Mouse (Mus musculus): Measurements from ENCODE around the gene Gm21188. TPM values are rescaled to one million over a fixed set of nuclear protein-coding genes. Genes with fewer than 3 reads are reported as not detected.
"Not testable (repeated sequence)": the region's sequence is repeated elsewhere in the genome, so short reads cannot be mapped to it uniquely, and the experiment has no call there.

Gene Gm21188
- total RNA-seq (2014; rRNA removed; ENCODE audit: low replicate concordance) (0.46 TPM in 1 of 2 replicates, not detected in the other), polyA plus RNA-seq (2015; fragmentation: Nextera tagmentation; extraction: Ambion mirVana) (0.08 and 0.15 TPM in 2 replicates)

GRCm38 (mm10) chr13:120052085-120052484, at the start of gene Gm21188:
Gene Gm21188 (minus strand): TSS chr13:120052194.
- not testable (repeated sequence) for H3K4me3 ChIP-seq (ENCODE audit: low read depth, low read length); H3K27ac ChIP-seq (ENCODE audit: low read depth); H3K9ac ChIP-seq (replicated peaks; ENCODE audit: low read depth, low read length); H3K27me3 ChIP-seq (ENCODE audit: control insufficient read depth, insufficient read depth, low read length); ATAC-seq (ENCODE audit: insufficient read depth, low read depth); H3K36me3 ChIP-seq (replicated peaks; ENCODE audit: control insufficient read depth, insufficient read depth, low read length); DNase-seq (ENCODE audit: low spot score); H3K9me3 ChIP-seq (replicated peaks; ENCODE audit: control insufficient read depth, low read length); H3K4me2 ChIP-seq (ENCODE audit: low read depth, low read length); H3K4me1 ChIP-seq (ENCODE audit: control insufficient read depth, insufficient read depth)

GRCm38 (mm10) chr13:120099327-120099726, 47.3 kb upstream of the Gm21188 start:
- not testable (repeated sequence) for H3K27ac ChIP-seq (ENCODE audit: low read depth); H3K9me3 ChIP-seq (replicated peaks; ENCODE audit: control insufficient read depth, low read length); ATAC-seq (ENCODE audit: insufficient read depth, low read depth); H3K36me3 ChIP-seq (replicated peaks; ENCODE audit: control insufficient read depth, insufficient read depth, low read length); H3K4me2 ChIP-seq (ENCODE audit: low read depth, low read length); H3K27me3 ChIP-seq (ENCODE audit: control insufficient read depth, insufficient read depth, low read length); DNase-seq (ENCODE audit: low spot score); H3K9ac ChIP-seq (replicated peaks; ENCODE audit: low read depth, low read length); H3K4me1 ChIP-seq (ENCODE audit: control insufficient read depth, insufficient read depth); H3K4me3 ChIP-seq (ENCODE audit: low read depth, low read length)
- no CpG with 5 or more reads among the region's 5 CpGs for WGBS

GRCm38 (mm10) chr13:120096938-120097256, 44.9 kb upstream of the Gm21188 start:
- not testable (repeated sequence) for H3K27me3 ChIP-seq (ENCODE audit: control insufficient read depth, insufficient read depth, low read length); H3K27ac ChIP-seq (ENCODE audit: low read depth); H3K36me3 ChIP-seq (replicated peaks; ENCODE audit: control insufficient read depth, insufficient read depth, low read length); DNase-seq (ENCODE audit: low spot score); H3K4me2 ChIP-seq (ENCODE audit: low read depth, low read length); H3K9me3 ChIP-seq (replicated peaks; ENCODE audit: control insufficient read depth, low read length); H3K9ac ChIP-seq (replicated peaks; ENCODE audit: low read depth, low read length); H3K4me1 ChIP-seq (ENCODE audit: control insufficient read depth, insufficient read depth); H3K4me3 ChIP-seq (ENCODE audit: low read depth, low read length)
- ATAC-seq (ENCODE audit: insufficient read depth, low read depth): 0 out of 2 replicates have a peak, but pooled peaks have one; percentile 12
- WGBS: under 1% methylated on average over 5 of the region's 13 CpGs

- H3K27ac ChIP-seq (ENCODE audit: low read depth); H3K36me3 ChIP-seq (replicated peaks; ENCODE audit: control insufficient read depth, insufficient read depth, low read length); H3K9ac ChIP-seq (replicated peaks; ENCODE audit: low read depth, low read length); H3K27me3 ChIP-seq (ENCODE audit: control insufficient read depth, insufficient read depth, low read length); H3K9me3 ChIP-seq (replicated peaks; ENCODE audit: control insufficient read depth, low read length); DNase-seq (ENCODE audit: low spot score); H3K4me1 ChIP-seq (ENCODE audit: control insufficient read depth, insufficient read depth): not testable (repeated sequence)
- under 1% methylated on average over 17 of the region's 38 CpGs for WGBS
- Histone ChIP-seq H3K4me2 (ENCODE audit: low read depth, low read length) (peak overlapping the region; percentile 41; the same call in 1 of the 2 replicates), H3K4me3 (ENCODE audit: low read depth, low read length) (peak overlapping the region; percentile 36)
- ATAC-seq (ENCODE audit: insufficient read depth, low read depth): peak; percentile 73
These were observed 44.4 kb upstream of the Gm21188 start for GRCm38 (mm10) chr13:120096241-120096937.

- H3K27me3 ChIP-seq (ENCODE audit: control insufficient read depth, insufficient read depth, low read length); H3K9me3 ChIP-seq (replicated peaks; ENCODE audit: control insufficient read depth, low read length): not testable (repeated sequence)
These were observed 41.0 kb upstream of the Gm21188 start for GRCm38 (mm10) chr13:120092950-120093349.

GRCm38 (mm10) chr13:120079644-120080043, 27.6 kb upstream of the Gm21188 start:
- H3K4me1 ChIP-seq (ENCODE audit: control insufficient read depth, insufficient read depth); H3K9ac ChIP-seq (replicated peaks; ENCODE audit: low read depth, low read length); H3K27ac ChIP-seq (ENCODE audit: low read depth); H3K36me3 ChIP-seq (replicated peaks; ENCODE audit: control insufficient read depth, insufficient read depth, low read length); H3K9me3 ChIP-seq (replicated peaks; ENCODE audit: control insufficient read depth, low read length); H3K4me3 ChIP-seq (ENCODE audit: low read depth, low read length); DNase-seq (ENCODE audit: low spot score); H3K4me2 ChIP-seq (ENCODE audit: low read depth, low read length); H3K27me3 ChIP-seq (ENCODE audit: control insufficient read depth, insufficient read depth, low read length); ATAC-seq (ENCODE audit: insufficient read depth, low read depth): not testable (repeated sequence)
- WGBS: no CpG with 5 or more reads among the region's 1 CpGs

More at GRCm38 (mm10) chr13:120092950-120093349, 41.0 kb upstream of the Gm21188 start:
- H3K4me2 ChIP-seq (ENCODE audit: low read depth, low read length); DNase-seq (ENCODE audit: low spot score); H3K9ac ChIP-seq (replicated peaks; ENCODE audit: low read depth, low read length); H3K36me3 ChIP-seq (replicated peaks; ENCODE audit: control insufficient read depth, insufficient read depth, low read length); H3K27ac ChIP-seq (ENCODE audit: low read depth); H3K4me3 ChIP-seq (ENCODE audit: low read depth, low read length); ATAC-seq (ENCODE audit: insufficient read depth, low read depth); H3K4me1 ChIP-seq (ENCODE audit: control insufficient read depth, insufficient read depth): not testable (repeated sequence)
- no CpG with 5 or more reads among the region's 13 CpGs for WGBS

- not testable (repeated sequence) for H3K27ac ChIP-seq (ENCODE audit: low read depth); ATAC-seq (ENCODE audit: insufficient read depth, low read depth); H3K4me1 ChIP-seq (ENCODE audit: control insufficient read depth, insufficient read depth); H3K4me2 ChIP-seq (ENCODE audit: low read depth, low read length); H3K4me3 ChIP-seq (ENCODE audit: low read depth, low read length); H3K36me3 ChIP-seq (replicated peaks; ENCODE audit: control insufficient read depth, insufficient read depth, low read length); DNase-seq (ENCODE audit: low spot score); H3K27me3 ChIP-seq (ENCODE audit: control insufficient read depth, insufficient read depth, low read length); H3K9ac ChIP-seq (replicated peaks; ENCODE audit: low read depth, low read length); H3K9me3 ChIP-seq (replicated peaks; ENCODE audit: control insufficient read depth, low read length)
- no CpG with 5 or more reads among the region's 13 CpGs for WGBS
These were observed 18.9 kb upstream of the Gm21188 start for GRCm38 (mm10) chr13:120070878-120071277.

GRCm38 (mm10) chr13:120070012-120070598, 18.1 kb upstream of the Gm21188 start:
- H3K27me3 ChIP-seq (ENCODE audit: control insufficient read depth, insufficient read depth, low read length); H3K4me1 ChIP-seq (ENCODE audit: control insufficient read depth, insufficient read depth); H3K4me3 ChIP-seq (ENCODE audit: low read depth, low read length); ATAC-seq (ENCODE audit: insufficient read depth, low read depth); H3K9ac ChIP-seq (replicated peaks; ENCODE audit: low read depth, low read length); H3K36me3 ChIP-seq (replicated peaks; ENCODE audit: control insufficient read depth, insufficient read depth, low read length); H3K9me3 ChIP-seq (replicated peaks; ENCODE audit: control insufficient read depth, low read length); H3K4me2 ChIP-seq (ENCODE audit: low read depth, low read length); H3K27ac ChIP-seq (ENCODE audit: low read depth); DNase-seq (ENCODE audit: low spot score): not testable (repeated sequence)
- no CpG with 5 or more reads among the region's 12 CpGs for WGBS

Data from heart, postnatal 0 days (tissue).